17 mouse cellular contexts compared by ENCODE assay signal in the genomic region with DNA sequence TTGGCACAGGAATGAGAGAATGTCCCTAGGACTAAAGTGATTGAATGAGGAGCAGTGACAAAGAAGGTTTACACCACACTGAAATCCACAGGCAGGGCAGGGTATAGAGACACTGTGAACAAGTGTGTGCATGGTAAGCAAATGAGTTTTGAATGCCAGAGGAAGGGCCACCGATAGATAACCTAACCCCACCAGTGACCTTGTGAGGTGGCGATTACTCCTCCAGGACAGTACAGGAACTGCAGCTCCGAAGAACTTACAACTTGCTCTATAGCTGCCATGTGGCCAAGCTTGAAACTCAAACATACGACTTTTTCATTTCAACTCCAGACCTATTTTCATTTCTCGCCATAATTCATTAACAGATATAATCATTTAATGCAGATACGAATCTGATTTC.
"Had no signal": no experiment of that assay in that cellular context is flagged by ENCODE, and none has a peak within 500 bp of the region (broad histone marks: within the 10 kb centered on the region; RNA-seq: fewer than 3 reads in every experiment).

No protein-coding gene starts in this region.

- H3K9me3 ChIP-seq: kidney, embryonic 15.5 days; limb, embryonic 10.5 days; liver, embryonic 12.5 days; megakaryocyte, embryonic 14.5 days; neural tube, embryonic 13.5 days had no signal

- H3K9ac ChIP-seq: kidney, embryonic 15.5 days; liver, embryonic 12.5 days; neural tube, embryonic 13.5 days had no signal

- H3K27ac ChIP-seq: kidney, embryonic 15.5 days; left cerebral cortex, adult 2 months; limb, embryonic 10.5 days; liver, embryonic 12.5 days; macrophage; neural tube, embryonic 13.5 days had no signal

- H3K27me3 ChIP-seq: kidney, embryonic 15.5 days; liver, embryonic 12.5 days; megakaryocyte, embryonic 14.5 days; neural tube, embryonic 13.5 days had no signal

- DNase-seq: kidney, adult 2 months; kidney, postnatal 14 days; lung, postnatal 10 days; midbrain, embryonic 14.5 days; retina, postnatal 1 day; right cerebral cortex, postnatal 4 days; spleen, adult 18-20 months; thymus, adult 18-20 months; thymus, postnatal 14 days had no signal

- H3K4me1 ChIP-seq: kidney, embryonic 15.5 days; liver, embryonic 12.5 days; megakaryocyte, embryonic 14.5 days had no signal

- H3K4me3 ChIP-seq: kidney, embryonic 15.5 days; left cerebral cortex, adult 2 months; limb, embryonic 10.5 days; liver, embryonic 12.5 days; megakaryocyte, embryonic 14.5 days; neural tube, embryonic 13.5 days had no signal

- ATAC-seq: intestine, embryonic 16.5 days; liver, embryonic 12.5 days had no signal

- H3K4me2 ChIP-seq: kidney, embryonic 15.5 days; liver, embryonic 12.5 days; neural tube, embryonic 13.5 days had no signal

- H3K36me3 ChIP-seq: kidney, embryonic 15.5 days; limb, embryonic 10.5 days; liver, embryonic 12.5 days; neural tube, embryonic 13.5 days had no signal
